Mouse (Mus musculus): ENCODE measurements around the gene Aldh3b1. TPM values are rescaled to one million over a fixed set of nuclear protein-coding genes. Genes with fewer than 3 reads are reported as not detected.

Gene Aldh3b1
- total and polyA plus RNA-seq, 2 experiments = 3.3 to 4.0 TPM

DNA sequence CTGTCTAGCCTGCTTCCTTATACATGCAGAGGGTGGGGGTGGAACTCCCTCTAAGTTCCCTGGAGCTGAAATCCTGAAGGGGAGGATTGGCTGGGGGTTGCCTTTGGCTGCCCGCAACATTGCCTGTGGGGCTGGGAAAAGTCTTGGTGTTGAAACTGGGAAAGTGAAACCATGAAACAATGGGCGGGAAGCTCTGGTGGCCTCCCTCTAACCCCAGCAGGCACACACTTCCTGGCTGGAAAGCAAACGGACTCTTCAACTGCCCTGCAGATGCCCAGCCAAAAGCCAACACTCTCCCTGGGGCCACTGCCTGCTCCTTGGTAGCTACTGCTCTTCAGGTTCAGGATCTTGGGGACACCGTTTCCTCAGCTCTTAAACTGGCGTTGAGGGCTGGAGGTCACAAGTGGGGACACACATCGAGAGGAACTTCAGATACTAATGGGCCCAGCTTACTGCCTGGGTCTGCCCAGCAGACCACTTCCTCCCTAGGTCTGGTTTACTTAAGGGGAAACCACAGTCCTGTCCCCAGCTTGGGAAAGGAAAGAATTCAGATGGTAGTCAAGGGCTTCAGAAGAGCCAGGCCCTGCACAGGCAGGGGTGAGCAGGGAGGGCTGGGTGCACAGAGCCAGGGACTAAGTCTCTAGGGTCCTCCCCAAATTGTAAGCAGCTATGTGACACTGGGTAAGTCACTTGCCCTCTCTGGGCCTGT lies 24.2 kb downstream of the Aldh3b1 start:
- WGBS = 1% methylated on average over 6 of the region's 6 CpGs
- peak; percentile 82 for DNase-seq (ENCODE audit: extremely low read depth, low read depth, low spot score)
- TF ChIP-seq CTCF (IDR thresholded peaks at IDR 0.05; ENCODE audit: low read depth, low read length) (no peak), POLR2A (IDR thresholded peaks at IDR 0.05; ENCODE audit: extremely low read depth, insufficient read depth, low read length) (no peak)
- peak overlapping the region; percentile 19 for H3K9ac ChIP-seq (ENCODE audit: low read depth, low read length)
- peak overlapping the region; percentile 25 for H3K4me3 ChIP-seq (ENCODE audit: insufficient read depth, low read depth, low read length)
- H3K79me2 ChIP-seq (ENCODE audit: control insufficient read depth, insufficient read depth, low read length) = peaks cover 4% of the 10 kb centered on the region; the same call in 1 of the 2 replicates
- peak overlapping the region; percentile 76 for H3K27ac ChIP-seq (replicated peaks; ENCODE audit: insufficient read depth, low read depth, low read length)
- H3K4me1 ChIP-seq (ENCODE audit: control insufficient read depth, insufficient read depth, low read length) = peaks cover 14% of the 10 kb centered on the region
- peaks cover 4% of the 10 kb centered on the region; the same call in 1 of the 2 replicates for H3K36me3 ChIP-seq (ENCODE audit: control insufficient read depth, insufficient read depth, low read length)
- H3K27me3 ChIP-seq (ENCODE audit: control insufficient read depth, insufficient read depth, low read length) = no peaks in the 10 kb centered on the region

GRCm38 (mm10) chr19:3904363-3904675 lies 25.3 kb downstream of the Aldh3b1 start:
- Histone ChIP-seq H3K4me1 (ENCODE audit: control insufficient read depth, insufficient read depth, low read length) (peaks cover 14% of the 10 kb centered on the region), H3K27ac (replicated peaks; ENCODE audit: insufficient read depth, low read depth, low read length) (no peak overlapping the region), H3K36me3 (ENCODE audit: control insufficient read depth, insufficient read depth, low read length) (peaks cover 4% of the 10 kb centered on the region; the same call in 1 of the 2 replicates), H3K4me3 (ENCODE audit: insufficient read depth, low read depth, low read length) (no peak overlapping the region), H3K9ac (ENCODE audit: low read depth, low read length) (no peak overlapping the region), H3K79me2 (ENCODE audit: control insufficient read depth, insufficient read depth, low read length) (peaks cover 4% of the 10 kb centered on the region; the same call in 1 of the 2 replicates), H3K27me3 (ENCODE audit: control insufficient read depth, insufficient read depth, low read length) (no peaks in the 10 kb centered on the region)
- TF ChIP-seq CTCF (IDR thresholded peaks at IDR 0.05; ENCODE audit: low read depth, low read length) (no peak), POLR2A (IDR thresholded peaks at IDR 0.05; ENCODE audit: extremely low read depth, insufficient read depth, low read length) (no peak)
- WGBS = 74% methylated on average over 10 of the region's 10 CpGs
- DNase-seq (ENCODE audit: extremely low read depth, low read depth, low spot score) = no peak

DNA sequence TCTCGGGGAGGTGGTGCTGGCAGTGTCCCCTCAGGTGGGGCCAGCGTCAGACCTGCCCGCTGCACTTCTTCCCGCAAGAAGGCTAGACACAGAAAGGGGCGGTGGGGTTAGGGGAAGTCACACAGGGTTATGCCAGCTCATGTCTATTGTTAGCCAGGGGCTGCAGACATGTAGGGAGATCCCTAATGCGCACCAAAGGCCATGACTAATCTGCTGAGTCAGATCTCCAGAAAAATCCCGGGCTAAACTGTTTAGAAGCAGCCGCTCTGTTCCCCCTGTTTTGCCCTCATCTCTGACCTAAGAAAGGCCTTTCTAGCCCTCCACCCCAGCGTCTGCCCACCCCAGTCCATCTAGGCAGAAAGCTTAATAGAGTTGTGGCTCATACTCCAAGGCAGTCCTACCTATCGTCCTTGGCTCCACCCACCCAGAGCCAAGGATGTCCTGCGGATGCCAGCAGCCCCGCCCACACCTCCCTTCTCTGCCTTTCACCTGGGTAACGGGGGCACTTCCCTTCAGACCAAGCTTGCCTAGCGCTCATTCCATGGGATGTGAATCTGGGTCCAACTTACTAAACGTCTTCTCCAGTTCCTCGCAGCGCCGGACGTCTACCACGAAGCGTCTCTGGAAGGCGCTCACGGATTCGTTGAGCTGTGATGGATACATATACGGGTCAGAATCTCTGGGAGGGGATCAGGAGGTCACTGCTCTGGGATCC lies 25.8 kb downstream of the Aldh3b1 start:
- Histone ChIP-seq H3K36me3 (ENCODE audit: control insufficient read depth, insufficient read depth, low read length) (peaks cover 4% of the 10 kb centered on the region; the same call in 1 of the 2 replicates), H3K4me1 (ENCODE audit: control insufficient read depth, insufficient read depth, low read length) (peaks cover 14% of the 10 kb centered on the region), H3K4me3 (ENCODE audit: insufficient read depth, low read depth, low read length) (no peak overlapping the region), H3K9ac (ENCODE audit: low read depth, low read length) (no peak overlapping the region), H3K79me2 (ENCODE audit: control insufficient read depth, insufficient read depth, low read length) (peaks cover 4% of the 10 kb centered on the region; the same call in 1 of the 2 replicates), H3K27me3 (ENCODE audit: control insufficient read depth, insufficient read depth, low read length) (no peaks in the 10 kb centered on the region), H3K27ac (replicated peaks; ENCODE audit: insufficient read depth, low read depth, low read length) (no peak overlapping the region)
- WGBS = 91% methylated on average over 25 of the region's 25 CpGs
- no peak for DNase-seq (ENCODE audit: extremely low read depth, low read depth, low spot score)
- no peak for TF ChIP-seq POLR2A (IDR thresholded peaks at IDR 0.05; ENCODE audit: extremely low read depth, insufficient read depth, low read length)
- no peak for TF ChIP-seq CTCF (IDR thresholded peaks at IDR 0.05; ENCODE audit: low read depth, low read length)

GRCm38 (mm10) chr19:3902966-3903365 lies 26.6 kb downstream of the Aldh3b1 start:
- Histone ChIP-seq H3K4me3 (ENCODE audit: insufficient read depth, low read depth, low read length) (no peak overlapping the region), H3K4me1 (ENCODE audit: control insufficient read depth, insufficient read depth, low read length) (peaks cover 14% of the 10 kb centered on the region), H3K79me2 (ENCODE audit: control insufficient read depth, insufficient read depth, low read length) (peaks cover 4% of the 10 kb centered on the region; the same call in 1 of the 2 replicates), H3K27me3 (ENCODE audit: control insufficient read depth, insufficient read depth, low read length) (no peaks in the 10 kb centered on the region), H3K27ac (replicated peaks; ENCODE audit: insufficient read depth, low read depth, low read length) (no peak overlapping the region), H3K9ac (ENCODE audit: low read depth, low read length) (no peak overlapping the region), H3K36me3 (ENCODE audit: control insufficient read depth, insufficient read depth, low read length) (peaks cover 4% of the 10 kb centered on the region; the same call in 1 of the 2 replicates)
- no peak for DNase-seq (ENCODE audit: extremely low read depth, low read depth, low spot score)
- WGBS = 90% methylated on average over 12 of the region's 12 CpGs
- TF ChIP-seq POLR2A (IDR thresholded peaks at IDR 0.05; ENCODE audit: extremely low read depth, insufficient read depth, low read length) (no peak), CTCF (IDR thresholded peaks at IDR 0.05; ENCODE audit: low read depth, low read length) (no peak)

DNA sequence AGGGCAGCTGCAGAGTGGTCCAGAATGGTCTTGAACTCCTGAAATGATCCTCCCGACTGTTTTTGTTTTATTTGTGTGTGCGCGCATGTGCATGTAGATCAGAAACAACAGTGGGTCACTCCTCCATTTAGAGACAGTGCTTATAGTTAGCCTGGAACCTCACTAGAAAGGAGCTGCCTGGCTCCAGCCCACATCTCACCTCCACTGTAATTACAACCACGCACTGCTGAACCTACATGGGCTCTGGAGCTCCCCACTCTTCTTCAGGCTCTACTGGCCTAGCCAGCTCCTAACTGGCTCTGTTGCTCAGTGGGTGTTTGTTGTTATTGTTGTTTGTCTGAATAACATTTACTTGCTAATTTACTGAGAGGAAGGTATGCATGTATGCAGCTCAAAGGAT lies 30.0 kb downstream of the Aldh3b1 start:
- H3K27ac ChIP-seq (replicated peaks; ENCODE audit: insufficient read depth, low read depth, low read length) = no peak overlapping the region
- H3K79me2 ChIP-seq (ENCODE audit: control insufficient read depth, insufficient read depth, low read length) = peaks cover 4% of the 10 kb centered on the region; the same call in 1 of the 2 replicates
- 94% methylated on average over 4 of the region's 4 CpGs for WGBS
- no peak overlapping the region for H3K4me3 ChIP-seq (ENCODE audit: insufficient read depth, low read depth, low read length)
- no peak for DNase-seq (ENCODE audit: extremely low read depth, low read depth, low spot score)
- H3K36me3 ChIP-seq (ENCODE audit: control insufficient read depth, insufficient read depth, low read length) = peaks cover 9% of the 10 kb centered on the region; the same call in 1 of the 2 replicates
- no peaks in the 10 kb centered on the region for H3K27me3 ChIP-seq (ENCODE audit: control insufficient read depth, insufficient read depth, low read length)
- H3K9ac ChIP-seq (ENCODE audit: low read depth, low read length) = no peak overlapping the region
- TF ChIP-seq CTCF (IDR thresholded peaks at IDR 0.05; ENCODE audit: low read depth, low read length) = no peak
- TF ChIP-seq POLR2A (IDR thresholded peaks at IDR 0.05; ENCODE audit: extremely low read depth, insufficient read depth, low read length) = no peak
- H3K4me1 ChIP-seq (ENCODE audit: control insufficient read depth, insufficient read depth, low read length) = peaks cover 4% of the 10 kb centered on the region
